Mouse (Mus musculus) neural tube, embryonic 11.5 days (tissue): Measurements from ENCODE around the gene Isg15. TPM values are rescaled to one million over a fixed set of nuclear protein-coding genes. Genes with fewer than 3 reads are reported as not detected.
A peak's percentile ranks its signal among the peaks of the same experiment; 100 is the strongest.

Experiments
- ATAC-seq: fragments of 200-750 bp; cut with Nextera tagmentation; 2 replicates; pipeline ENCODE4 v1.8.0; 2017; ENCODE audit warnings: moderate number of reproducible peaks, mild to moderate bottlenecking, moderate TSS enrichment, moderate library complexity; ENCODE audit not compliant: insufficient read depth, low FRiP score, low TSS enrichment
- DNase-seq: peaks from one replicate; pipeline ENCODE4 v3.0.0-alpha.2; 2015; ENCODE audit warnings: low spot score
- H3K27ac ChIP-seq: fragments of 300-500 bp; sonication (generic); 2 replicates; pipeline ENCODE4 v1.5.1; 2014; ENCODE audit warnings: low read depth, mild to moderate bottlenecking, low read length
- H3K27me3 ChIP-seq: fragments of 300-500 bp; sonication (generic); 2 replicates; pipeline ENCODE4 v1.6.1; 2014; ENCODE audit warnings: mild to moderate bottlenecking, low read length, mixed read lengths; ENCODE audit not compliant: control insufficient read depth, insufficient read depth
- H3K36me3 ChIP-seq: fragments of 300-500 bp; sonication (generic); 2 replicates; pipeline ENCODE4 v1.6.1; 2014; ENCODE audit warnings: mild to moderate bottlenecking, low read length, moderate library complexity, mixed read lengths; ENCODE audit not compliant: control insufficient read depth, insufficient read depth
- H3K4me1 ChIP-seq: fragments of 300-500 bp; sonication (generic); 2 replicates; pipeline ENCODE4 v1.6.1; 2014; ENCODE audit warnings: low read length, mixed read lengths; ENCODE audit not compliant: control insufficient read depth, insufficient read depth
- H3K4me2 ChIP-seq: fragments of 300-500 bp; sonication (generic); 2 replicates; pipeline ENCODE4 v1.6.1; 2014; ENCODE audit warnings: low read depth, mild to moderate bottlenecking, moderate library complexity
- H3K4me3 ChIP-seq: fragments of 300-500 bp; sonication (generic); 2 replicates; pipeline ENCODE4 v1.5.1; 2014; ENCODE audit warnings: low read depth, low read length
- H3K9ac ChIP-seq: fragments of 300-500 bp; sonication (generic); 2 replicates; pipeline ENCODE4 v1.6.1; 2014; ENCODE audit warnings: mild to moderate bottlenecking, low read length
- H3K9me3 ChIP-seq: fragments of 300-500 bp; sonication (generic); 2 replicates; pipeline ENCODE4 v1.6.1; 2016; ENCODE audit warnings: low read length; ENCODE audit not compliant: control insufficient read depth
- WGBS: fragments of 180-500 bp; shearing (Covaris S2); extraction: QIAGEN DNeasy Blood & Tissue Kit; methylation state at CpG from one replicate; pipeline ENCODE4 v1.1.7; 2014; 5-methylcytosine and 5-hydroxymethylcytosine counted together
- polyA plus RNA-seq: library from polyadenylated mRNA; unstranded; fragments of >200 nt; fragmentation: Nextera tagmentation; extraction: Ambion mirVana; gene quantifications from 2 replicates; pipeline ENCODE4 v1.2.1, GENCODE M21; 2014

Isg15 gene
- polyA plus RNA-seq, 1 experiment from 2014 or later = not detected

- Histone ChIP-seq H3K4me3 (peak overlapping the region; percentile 30), H3K27me3 (no peaks in the 10 kb centered on the region), H3K4me2 (peak overlapping the region; percentile 52), H3K9me3 (no peaks in the 10 kb centered on the region), H3K27ac (peak overlapping the region; percentile 82), H3K36me3 (peaks cover 2% of the 10 kb centered on the region; the same call in 1 of the 2 replicates), H3K4me1 (peaks cover 51% of the 10 kb centered on the region), H3K9ac (peak overlapping the region; percentile 78)
- DNase-seq = peak; percentile 71
- WGBS = 6% methylated on average over 31 of the region's 31 CpGs
- peak; percentile 32 for ATAC-seq
Observed at GRCm38 (mm10) chr4:156185950-156186850, 14.4 kb downstream of the Isg15 start.

GRCm38 (mm10) chr4:156185456-156185949, 15.1 kb downstream of the Isg15 start:
- Histone ChIP-seq H3K27me3 (no peaks in the 10 kb centered on the region), H3K9me3 (no peaks in the 10 kb centered on the region), H3K27ac (peak overlapping the region; percentile 82), H3K9ac (peak overlapping the region; percentile 78), H3K36me3 (peaks cover 2% of the 10 kb centered on the region; the same call in 1 of the 2 replicates), H3K4me3 (peak overlapping the region; percentile 30), H3K4me2 (peak overlapping the region; percentile 52), H3K4me1 (peaks cover 45% of the 10 kb centered on the region)
- WGBS = 83% methylated on average over 13 of the region's 13 CpGs
- DNase-seq (no peak), ATAC-seq (no peak)

GRCm38 (mm10) chr4:156184291-156184954, 16.2 kb downstream of the Isg15 start:
- H3K4me2 ChIP-seq = peak overlapping the region; percentile 52
- no peaks in the 10 kb centered on the region for H3K9me3 ChIP-seq
- no peaks in the 10 kb centered on the region for H3K27me3 ChIP-seq
- ATAC-seq (no peak), DNase-seq (no peak)
- H3K4me1 ChIP-seq = peaks cover 34% of the 10 kb centered on the region
- H3K36me3 ChIP-seq = no peaks in the 10 kb centered on the region; the same call in 1 of the 2 replicates
- H3K27ac ChIP-seq = no peak overlapping the region
- H3K4me3 ChIP-seq = peak overlapping the region; percentile 30
- 0 out of 2 replicates have a peak overlapping the region, but pooled peaks have one; percentile 27 for H3K9ac ChIP-seq
- 85% methylated on average over 7 of the region's 7 CpGs for WGBS

GRCm38 (mm10) chr4:156183747-156184146, 16.9 kb downstream of the Isg15 start:
- 89% methylated on average over 5 of the region's 5 CpGs for WGBS
- ATAC-seq (no peak), DNase-seq (no peak)
- Histone ChIP-seq H3K27ac (no peak overlapping the region), H3K4me1 (peaks cover 27% of the 10 kb centered on the region), H3K27me3 (no peaks in the 10 kb centered on the region), H3K4me2 (peak overlapping the region; percentile 52), H3K36me3 (peaks cover 6% of the 10 kb centered on the region), H3K9me3 (no peaks in the 10 kb centered on the region), H3K4me3 (peak overlapping the region; percentile 30; the same call in 1 of the 2 replicates), H3K9ac (no peak overlapping the region)

GRCm38 (mm10) chr4:156177630-156178029, 23.0 kb downstream of the Isg15 start:
- no peak overlapping the region for H3K4me3 ChIP-seq
- WGBS = 95% methylated on average over 9 of the region's 9 CpGs
- H3K27me3 ChIP-seq = no peaks in the 10 kb centered on the region
- H3K36me3 ChIP-seq = peaks cover 48% of the 10 kb centered on the region
- H3K4me2 ChIP-seq = no peak overlapping the region
- no peak overlapping the region for H3K27ac ChIP-seq
- DNase-seq (peak; percentile 6), ATAC-seq (no peak)
- no peak overlapping the region for H3K9ac ChIP-seq
- no peaks in the 10 kb centered on the region; the same call in 1 of the 2 replicates for H3K4me1 ChIP-seq
- no peaks in the 10 kb centered on the region for H3K9me3 ChIP-seq

GRCm38 (mm10) chr4:156171828-156172227, 28.8 kb downstream of the Isg15 start:
- DNase-seq (no peak), ATAC-seq (no peak)

DNA sequence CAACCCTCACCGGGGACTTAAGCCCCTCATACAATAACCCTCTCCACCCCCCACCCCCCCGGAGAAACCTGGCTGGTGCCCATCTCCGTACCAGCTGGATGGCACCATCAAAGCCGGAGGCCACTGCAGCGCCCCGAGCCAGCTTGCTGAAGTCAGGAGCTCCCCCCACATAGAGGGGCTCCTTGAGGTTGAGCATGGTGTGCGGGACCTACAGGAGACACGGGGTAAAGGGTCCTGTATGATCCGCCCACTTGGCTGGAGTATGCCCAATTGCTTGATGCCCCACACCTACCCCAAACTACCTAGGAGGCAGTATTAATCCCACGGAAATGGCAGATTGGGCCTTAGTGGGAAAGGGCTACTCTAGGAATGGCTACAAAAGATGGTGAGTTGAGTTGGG, 31.5 kb downstream of the Isg15 start:
- Histone ChIP-seq H3K27me3 (no peaks in the 10 kb centered on the region), H3K4me1 (no peaks in the 10 kb centered on the region), H3K4me2 (no peak overlapping the region), H3K36me3 (peaks cover 70% of the 10 kb centered on the region), H3K4me3 (no peak overlapping the region), H3K9me3 (no peaks in the 10 kb centered on the region), H3K9ac (no peak overlapping the region), H3K27ac (no peak overlapping the region)
- DNase-seq = peak; percentile 8
- 92% methylated on average over 10 of the region's 10 CpGs for WGBS
- no peak for ATAC-seq

More at GRCm38 (mm10) chr4:156171828-156172227, 28.8 kb downstream of the Isg15 start:
- Histone ChIP-seq H3K27me3 (no peaks in the 10 kb centered on the region), H3K27ac (no peak overlapping the region), H3K4me2 (no peak overlapping the region), H3K4me3 (no peak overlapping the region), H3K36me3 (peaks cover 71% of the 10 kb centered on the region), H3K9me3 (no peaks in the 10 kb centered on the region), H3K9ac (no peak overlapping the region), H3K4me1 (no peaks in the 10 kb centered on the region)
- 96% methylated on average over 11 of the region's 11 CpGs for WGBS

- H3K36me3 ChIP-seq = peaks cover 68% of the 10 kb centered on the region
- no peak overlapping the region for H3K4me3 ChIP-seq
- DNase-seq = peak; percentile 8
- H3K4me2 ChIP-seq = no peak overlapping the region
- no peak overlapping the region for H3K27ac ChIP-seq
- ATAC-seq = no peak
- no peaks in the 10 kb centered on the region for H3K9me3 ChIP-seq
- no peak overlapping the region for H3K9ac ChIP-seq
- no peaks in the 10 kb centered on the region for H3K27me3 ChIP-seq
- 93% methylated on average over 8 of the region's 8 CpGs for WGBS
- no peaks in the 10 kb centered on the region for H3K4me1 ChIP-seq
Observed at GRCm38 (mm10) chr4:156168611-156169010, 32.0 kb downstream of the Isg15 start.
